Mouse (Mus musculus) kidney, embryonic 14.5 days (tissue): Measurements from ENCODE around the gene Rps27l. TPM values are rescaled to one million over a fixed set of nuclear protein-coding genes. Genes with fewer than 3 reads are reported as not detected.

Experiments used
- ATAC-seq: fragments of 200-750 bp; cut with Nextera tagmentation; 2 replicates; pipeline ENCODE4 v1.8.0; 2017; ENCODE audit warnings: moderate number of reproducible peaks, mild to moderate bottlenecking, moderate TSS enrichment, moderate library complexity; ENCODE audit not compliant: low FRiP score, low TSS enrichment
- H3K27ac ChIP-seq: fragments of 300-500 bp; sonication (generic); 2 replicates; pipeline ENCODE4 v1.5.1; 2014; ENCODE audit warnings: low read depth, mild to moderate bottlenecking, low read length, moderate library complexity, mixed read lengths
- H3K27me3 ChIP-seq: fragments of 300-500 bp; sonication (generic); 2 replicates; pipeline ENCODE4 v1.6.1; 2014; ENCODE audit warnings: mild to moderate bottlenecking, low read length; ENCODE audit not compliant: control insufficient read depth, insufficient read depth
- H3K36me3 ChIP-seq: fragments of 300-500 bp; sonication (generic); 2 replicates; pipeline ENCODE4 v1.6.1; 2014; ENCODE audit warnings: low read length, mixed read lengths; ENCODE audit not compliant: control insufficient read depth, insufficient read depth
- H3K4me1 ChIP-seq: fragments of 300-500 bp; sonication (generic); 2 replicates; pipeline ENCODE4 v1.6.1; 2014; ENCODE audit warnings: low read length, mixed read lengths; ENCODE audit not compliant: control insufficient read depth, insufficient read depth
- H3K4me2 ChIP-seq: fragments of 300-500 bp; sonication (generic); replicated peaks from 2 replicates; pipeline ENCODE4 v1.6.1; 2014; ENCODE audit warnings: low read depth, mild to moderate bottlenecking, low read length
- H3K4me3 ChIP-seq: fragments of 300-500 bp; sonication (generic); 2 replicates; pipeline ENCODE4 v1.5.1; 2014; ENCODE audit warnings: mild to moderate bottlenecking, low read length
- H3K9ac ChIP-seq: fragments of 300-500 bp; sonication (generic); 2 replicates; pipeline ENCODE4 v1.6.1; 2014; ENCODE audit warnings: low read depth, mild to moderate bottlenecking, low read length, moderate library complexity
- H3K9me3 ChIP-seq: fragments of 300-500 bp; sonication (generic); 2 replicates; pipeline ENCODE4 v1.6.1; 2016; ENCODE audit warnings: low read length; ENCODE audit not compliant: control insufficient read depth
- WGBS: fragments of 180-500 bp; shearing (Covaris S2); extraction: QIAGEN DNeasy Blood & Tissue Kit; methylation state at CpG from one replicate; pipeline ENCODE4 v1.1.7; 2014; 5-methylcytosine and 5-hydroxymethylcytosine counted together
- polyA plus RNA-seq: library from polyadenylated mRNA; unstranded; fragments of >200 nt; fragmentation: Nextera tagmentation; extraction: Ambion mirVana; gene quantifications from 2 replicates; pipeline ENCODE4 v1.2.1, GENCODE M21; 2014

Gene Rps27l
- 724 and 1,042 TPM in 2 replicates for polyA plus RNA-seq

DNA sequence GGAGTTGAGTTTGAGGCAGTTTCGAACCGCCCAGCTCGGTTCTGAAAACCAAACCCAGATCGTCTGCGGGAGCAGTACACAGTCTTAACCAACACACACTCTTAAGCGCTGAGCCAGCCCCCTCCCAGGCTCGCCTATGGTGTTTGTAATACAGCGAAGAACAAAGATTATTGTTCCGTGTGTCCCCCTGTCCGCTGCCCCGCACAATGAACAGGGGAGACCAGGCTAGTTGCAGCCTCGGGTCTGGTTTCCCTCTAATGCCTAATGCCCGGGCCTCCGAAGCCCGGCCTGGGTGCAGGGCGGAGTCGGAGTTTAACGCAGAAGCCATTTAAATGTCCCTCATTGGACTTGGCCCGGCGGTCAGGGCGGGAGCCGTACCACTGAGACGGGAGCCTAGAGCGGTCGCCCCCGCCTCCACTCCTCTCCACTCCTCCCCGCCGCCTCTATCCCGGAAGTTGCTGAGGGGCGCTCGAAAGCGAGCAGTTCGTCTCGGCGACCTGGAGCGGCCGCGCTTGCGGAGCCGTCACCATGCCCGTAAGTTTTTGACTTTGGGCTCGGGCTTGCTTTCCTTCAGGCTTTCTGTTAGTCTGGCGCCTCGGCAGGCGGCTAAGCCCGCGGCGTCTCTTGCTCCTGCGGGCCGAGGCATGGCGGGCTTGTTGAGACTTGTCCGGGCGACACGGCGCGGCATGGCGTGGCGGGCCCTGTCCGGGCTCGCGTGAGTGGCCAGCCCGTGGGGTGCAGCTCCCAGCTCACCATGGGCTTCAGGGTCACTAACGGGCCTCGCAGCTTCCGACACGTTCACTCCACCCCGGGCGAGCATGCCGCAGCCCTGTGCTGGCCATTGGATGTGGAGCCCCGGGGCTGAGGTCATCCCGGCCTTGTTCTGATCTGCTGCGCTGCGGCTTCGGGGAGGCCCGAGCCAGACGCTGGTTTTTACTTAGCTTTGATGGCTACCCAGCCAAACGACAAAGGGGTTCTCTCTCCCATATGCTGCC is at the start of gene Rps27l:
Gene Rps27l, plus strand, starts transcription at position 440 of the 995 bp plus-strand sequence.
- H3K27ac ChIP-seq: peak within 1 kb of the TSS; percentile 91
- under 1% methylated on average over 77 of the region's 77 CpGs for WGBS

DNA sequence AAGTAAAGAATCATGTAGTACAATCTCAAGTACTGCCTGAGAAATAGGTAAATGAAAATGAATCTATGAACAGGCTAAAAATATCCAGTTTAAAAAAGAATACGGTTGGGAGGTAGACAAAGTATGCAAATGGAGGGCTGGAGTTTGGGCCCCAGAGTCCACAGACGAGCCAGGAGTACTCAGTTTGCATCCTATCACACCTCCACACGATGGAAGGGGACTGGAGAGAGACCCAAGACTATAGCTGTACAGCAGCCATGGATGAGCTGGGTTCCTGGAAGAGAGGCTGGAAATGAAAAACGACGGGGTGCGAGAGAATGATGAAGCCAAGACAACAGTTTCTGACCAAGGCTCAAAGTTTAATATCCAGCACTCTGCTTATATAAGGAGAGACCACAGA is 48.9 kb upstream of the Rps27l start:
- WGBS: 67% methylated on average over 6 of the region's 6 CpGs
- Histone ChIP-seq H3K36me3 (no peaks in the 10 kb centered on the region), H3K4me1 (no peaks in the 10 kb centered on the region), H3K4me2 (no peak overlapping the region), H3K27ac (no peak overlapping the region), H3K27me3 (no peaks in the 10 kb centered on the region), H3K9ac (no peak overlapping the region), H3K4me3 (no peak overlapping the region), H3K9me3 (no peaks in the 10 kb centered on the region)
- no peak for ATAC-seq

More for the DNA sequence above, at the start of gene Rps27l:
- peak within 1 kb of the TSS; percentile 84 for H3K4me2 ChIP-seq
- H3K36me3 ChIP-seq: peaks cover 13% of the 10 kb centered on the region
- H3K27me3 ChIP-seq: no peaks in the 10 kb centered on the region
- ATAC-seq: peak; percentile 99
- peaks cover 3% of the 10 kb centered on the region; the same call in 1 of the 2 replicates for H3K4me1 ChIP-seq
- H3K9ac ChIP-seq: peak within 1 kb of the TSS; percentile 92
- H3K9me3 ChIP-seq: no peaks in the 10 kb centered on the region
- peak within 1 kb of the TSS; percentile 84 for H3K4me3 ChIP-seq

- Histone ChIP-seq H3K4me2 (no peak overlapping the region), H3K4me3 (no peak overlapping the region), H3K27ac (no peak overlapping the region), H3K27me3 (no peaks in the 10 kb centered on the region), H3K9ac (no peak overlapping the region), H3K9me3 (no peaks in the 10 kb centered on the region), H3K36me3 (no peaks in the 10 kb centered on the region), H3K4me1 (no peaks in the 10 kb centered on the region)
- no peak for ATAC-seq
- 77% methylated on average over 6 of the region's 6 CpGs for WGBS
Measured at GRCm38 (mm10) chr9:66897851-66898250, 48.0 kb upstream of the Rps27l start.

DNA sequence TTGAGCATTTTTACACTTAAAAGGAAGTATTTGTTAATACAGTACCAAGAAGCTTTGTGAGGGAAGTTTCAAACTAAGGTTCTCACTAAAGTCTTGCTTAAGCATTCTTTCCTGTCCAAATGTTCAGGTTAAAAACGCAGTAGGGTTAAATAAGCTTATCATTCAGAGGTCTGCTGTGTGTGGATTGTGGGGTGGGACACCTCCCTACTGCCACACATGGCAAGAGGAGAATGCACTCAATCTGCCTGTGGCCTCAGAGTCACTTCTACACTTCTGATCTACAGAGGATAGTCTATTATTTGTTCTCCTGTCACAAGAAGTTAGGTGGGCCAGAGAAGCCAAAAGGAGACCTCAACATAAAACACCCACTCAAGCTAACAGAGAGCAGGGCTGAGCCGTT is 46.8 kb upstream of the Rps27l start:
- Histone ChIP-seq H3K9me3 (no peaks in the 10 kb centered on the region), H3K4me1 (no peaks in the 10 kb centered on the region), H3K4me3 (no peak overlapping the region), H3K27ac (no peak overlapping the region), H3K36me3 (no peaks in the 10 kb centered on the region), H3K9ac (no peak overlapping the region), H3K27me3 (no peaks in the 10 kb centered on the region), H3K4me2 (no peak overlapping the region)
- 65% methylated on average over 2 of the region's 2 CpGs for WGBS
- ATAC-seq: no peak

DNA sequence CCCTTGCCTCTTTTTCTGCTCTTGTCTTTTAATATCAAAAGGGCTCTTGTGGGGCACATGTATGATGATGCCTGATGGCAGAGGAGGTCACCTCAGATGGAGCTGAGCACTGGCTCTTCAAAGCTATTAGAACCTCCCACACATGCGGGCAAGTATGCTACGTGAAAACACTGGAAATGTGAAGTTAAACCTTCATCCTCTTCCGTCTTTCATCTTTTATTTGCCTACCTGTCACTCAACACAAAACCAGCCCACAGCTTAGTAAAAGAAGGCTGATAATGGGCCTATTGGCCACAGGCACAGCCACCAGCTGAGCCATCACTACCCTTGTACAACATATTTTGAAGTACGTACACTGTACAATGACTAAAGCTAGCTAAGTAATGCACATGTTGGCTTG is 46.4 kb upstream of the Rps27l start:
- no peak overlapping the region for H3K27ac ChIP-seq
- H3K27me3 ChIP-seq: no peaks in the 10 kb centered on the region
- no peaks in the 10 kb centered on the region for H3K36me3 ChIP-seq
- no peak overlapping the region for H3K4me3 ChIP-seq
- WGBS: 72% methylated on average over 4 of the region's 4 CpGs
- ATAC-seq: no peak
- H3K4me2 ChIP-seq: no peak overlapping the region
- H3K4me1 ChIP-seq: no peaks in the 10 kb centered on the region
- no peaks in the 10 kb centered on the region for H3K9me3 ChIP-seq
- H3K9ac ChIP-seq: no peak overlapping the region

DNA sequence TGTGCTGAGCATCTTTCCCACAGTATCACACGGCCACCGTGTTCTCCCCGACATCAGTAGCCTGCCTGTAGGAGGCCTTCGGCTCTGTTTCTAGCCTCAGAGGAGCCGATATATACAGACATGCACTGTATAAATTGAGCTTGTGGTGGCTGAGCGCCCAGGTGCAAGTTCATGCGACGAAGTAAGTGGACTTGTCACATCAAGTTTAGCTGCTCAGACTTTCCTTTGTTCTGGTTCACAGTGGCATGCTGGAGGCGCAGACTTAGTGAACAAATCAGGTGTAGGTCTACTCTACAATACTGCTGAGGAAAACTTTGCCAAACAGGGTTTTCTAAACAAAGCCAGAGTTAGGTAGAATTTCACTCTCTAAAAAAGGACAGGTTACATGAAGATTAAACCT is 39.9 kb upstream of the Rps27l start:
- H3K36me3 ChIP-seq: no peaks in the 10 kb centered on the region
- H3K27ac ChIP-seq: no peak overlapping the region
- H3K9ac ChIP-seq: no peak overlapping the region
- H3K4me3 ChIP-seq: no peak overlapping the region
- ATAC-seq: no peak
- no peaks in the 10 kb centered on the region for H3K27me3 ChIP-seq
- H3K4me1 ChIP-seq: no peaks in the 10 kb centered on the region
- no peak overlapping the region for H3K4me2 ChIP-seq
- H3K9me3 ChIP-seq: no peaks in the 10 kb centered on the region
- 66% methylated on average over 9 of the region's 9 CpGs for WGBS

GRCm38 (mm10) chr9:66907126-66907525 is 38.8 kb upstream of the Rps27l start:
- Histone ChIP-seq H3K4me1 (no peaks in the 10 kb centered on the region), H3K4me2 (no peak overlapping the region), H3K27me3 (no peaks in the 10 kb centered on the region), H3K27ac (no peak overlapping the region), H3K9ac (no peak overlapping the region), H3K36me3 (no peaks in the 10 kb centered on the region), H3K4me3 (no peak overlapping the region), H3K9me3 (no peaks in the 10 kb centered on the region)
- ATAC-seq: no peak
- 88% methylated on average over 8 of the region's 8 CpGs for WGBS

DNA sequence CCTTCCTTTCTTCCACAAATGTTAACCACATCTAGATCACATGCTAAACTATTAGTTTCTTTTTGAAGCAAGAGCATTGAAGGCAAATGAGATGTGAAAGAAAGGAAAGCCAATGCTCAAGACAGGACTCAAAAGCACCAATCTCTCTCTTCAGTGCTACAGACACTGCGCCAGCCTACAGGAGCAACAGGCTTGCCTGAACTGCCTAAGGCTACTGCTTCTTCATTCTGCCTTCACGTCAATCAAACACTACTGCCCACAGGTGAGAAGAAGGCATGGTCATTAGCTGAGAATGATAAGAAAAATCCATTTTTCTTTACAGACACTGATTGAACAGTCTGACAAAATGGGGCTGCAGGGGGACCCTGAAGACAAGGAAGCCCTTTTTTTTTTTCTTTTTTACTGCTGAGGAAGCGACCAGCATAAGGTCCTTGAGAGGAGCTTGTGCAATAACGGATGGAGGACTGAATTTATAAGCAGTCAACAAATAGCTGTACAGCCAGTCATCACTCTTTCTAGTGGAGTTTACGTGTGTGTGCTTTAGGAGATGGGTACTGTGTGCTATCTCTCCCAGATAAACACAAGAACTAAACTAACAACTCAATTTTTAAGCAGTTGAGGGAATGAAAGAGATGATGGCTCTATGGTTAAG is 38.0 kb upstream of the Rps27l start:
- H3K9ac ChIP-seq: no peak overlapping the region
- H3K4me2 ChIP-seq: no peak overlapping the region
- no peak overlapping the region for H3K27ac ChIP-seq
- no peaks in the 10 kb centered on the region for H3K36me3 ChIP-seq
- H3K4me1 ChIP-seq: no peaks in the 10 kb centered on the region
- H3K27me3 ChIP-seq: no peaks in the 10 kb centered on the region
- no peak for ATAC-seq
- H3K9me3 ChIP-seq: no peaks in the 10 kb centered on the region
- H3K4me3 ChIP-seq: no peak overlapping the region
- WGBS: 86% methylated on average over 5 of the region's 5 CpGs

- Histone ChIP-seq H3K9ac (no peak overlapping the region), H3K9me3 (no peaks in the 10 kb centered on the region), H3K4me1 (no peaks in the 10 kb centered on the region), H3K36me3 (0 out of 2 replicates have a peak, but pooled peaks cover 1% of the 10 kb centered on the region), H3K27me3 (no peaks in the 10 kb centered on the region), H3K4me3 (no peak overlapping the region), H3K27ac (no peak overlapping the region), H3K4me2 (no peak overlapping the region)
- 85% methylated on average over 7 of the region's 7 CpGs for WGBS
- ATAC-seq: no peak
Measured at GRCm38 (mm10) chr9:66909922-66910321, 36.0 kb upstream of the Rps27l start.
